Mouse (Mus musculus) frontal cortex, adult 2 months (tissue): ENCODE measurements around the gene Themis2. TPM values are rescaled to one million over a fixed set of nuclear protein-coding genes. Genes with fewer than 3 reads are reported as not detected.

Source experiments
- DNase-seq, 2 experiments: peaks; one replicate each; pipeline ENCODE4 v3.0.0; 2022; ENCODE audit warnings: low spot score in 1 of 2; ENCODE audit errors: extremely low spot score in 1 of 2
- polyA plus RNA-seq: library from polyadenylated mRNA; depleted of rRNA; stranded (reverse); fragments of >200 nt; gene quantifications from 2 replicates; pipeline ENCODE4 v1.2.3, GENCODE M21; 2012; rRNA removed

The Themis2 gene
- polyA plus RNA-seq, result 1.1 and 1.2 TPM in 2 replicates

DNA sequence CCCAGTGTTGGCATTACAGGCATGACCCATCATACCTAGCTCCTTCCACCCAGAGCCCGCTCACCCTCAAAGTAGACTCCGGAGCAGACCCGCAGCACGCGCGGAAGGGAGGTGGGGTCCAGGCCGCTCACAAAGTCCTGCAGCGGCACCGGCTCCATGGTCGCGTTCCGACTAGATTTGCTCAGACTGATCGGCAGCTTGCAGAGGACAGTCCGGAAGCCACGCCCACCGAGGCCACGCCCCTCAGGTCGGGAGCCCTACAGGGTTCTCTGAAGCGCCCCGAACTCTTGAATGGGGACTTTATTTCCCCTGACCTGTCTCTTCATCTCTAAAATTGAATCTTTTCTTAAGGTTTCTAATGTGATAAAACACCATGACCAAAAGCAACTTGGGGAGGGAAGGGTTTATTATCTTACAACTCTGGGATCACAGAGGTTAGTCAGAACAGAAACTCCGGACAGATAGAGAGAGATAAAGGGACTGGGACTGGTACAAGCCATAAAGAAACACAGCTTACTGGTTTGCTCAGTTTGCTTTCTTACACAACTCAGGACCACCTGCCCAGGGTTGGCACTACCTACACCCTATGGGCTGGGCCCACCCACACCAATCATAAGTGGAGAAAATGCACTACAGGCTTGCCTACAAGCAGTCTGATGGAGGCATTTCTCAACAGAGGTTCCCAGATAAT is at the start of gene Themis2:
TSS of gene Themis2 (minus strand) at position 192 of the 691 bp plus-strand sequence.
- no peak for DNase-seq

DNA sequence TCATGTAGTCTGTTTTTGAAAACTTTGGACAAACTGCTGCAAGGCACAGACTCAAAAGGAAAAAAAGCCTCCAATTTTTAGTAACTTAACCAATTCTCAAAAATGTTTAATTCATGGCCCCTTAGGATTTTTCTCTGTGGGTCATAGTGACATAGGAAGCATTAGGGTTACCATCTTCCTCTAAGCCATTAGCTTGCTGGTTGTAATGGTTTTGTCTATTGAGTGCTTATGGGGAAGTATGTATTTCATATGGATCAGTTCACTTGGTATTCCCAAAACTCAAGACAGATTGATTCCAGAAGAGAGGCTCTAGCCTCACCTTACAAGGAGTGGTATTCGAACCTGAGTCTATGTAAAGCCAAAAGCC is 47.5 kb upstream of the Themis2 start:
- DNase-seq, result no peak

DNA sequence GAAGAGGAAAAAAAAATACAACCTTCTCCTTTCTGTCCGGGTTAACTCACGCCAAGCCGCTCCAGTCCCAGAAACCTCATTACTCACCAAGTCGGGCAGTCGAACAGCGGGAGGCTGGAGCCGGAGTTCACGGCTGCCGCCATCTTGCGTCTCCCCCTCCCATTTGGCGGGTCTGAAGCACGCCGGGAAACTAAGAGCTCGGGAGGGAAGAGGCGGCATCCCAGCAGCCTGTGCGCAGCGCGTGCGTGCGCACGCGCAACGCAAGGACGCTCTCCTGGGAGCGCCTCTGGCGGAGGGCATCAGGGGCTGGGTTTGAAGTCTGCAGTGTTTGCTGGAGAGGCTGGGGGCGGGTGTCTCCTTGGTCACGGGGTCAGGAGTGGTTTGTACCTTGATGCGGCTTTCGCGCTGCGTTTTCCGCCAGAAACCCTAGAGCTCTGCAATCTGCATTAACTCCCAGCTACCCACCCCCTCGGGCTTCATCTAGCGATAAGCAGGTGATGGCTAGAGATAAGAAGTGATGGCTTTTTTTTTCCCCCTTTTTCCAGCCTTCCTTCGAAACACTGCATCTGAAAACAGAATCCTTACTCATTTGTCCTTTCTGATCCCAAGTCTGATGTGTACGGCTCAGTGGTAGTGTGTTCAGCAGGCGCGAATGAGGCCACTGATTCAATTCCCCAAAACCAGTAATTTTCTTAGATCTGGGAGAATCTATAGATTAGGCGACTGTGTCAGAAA is 47.0 kb upstream of the Themis2 start, which contains the start of gene Ppp1r8:
TSS of gene Ppp1r8 (minus strand) at position 200 of the 735 bp plus-strand sequence.
- DNase-seq, result peak; percentile 85 to 92

GRCm38 (mm10) chr4:132842281-132842906 is 46.2 kb upstream of the Themis2 start:
- DNase-seq, result peak in 1 of 2 experiments; percentile 20

DNA sequence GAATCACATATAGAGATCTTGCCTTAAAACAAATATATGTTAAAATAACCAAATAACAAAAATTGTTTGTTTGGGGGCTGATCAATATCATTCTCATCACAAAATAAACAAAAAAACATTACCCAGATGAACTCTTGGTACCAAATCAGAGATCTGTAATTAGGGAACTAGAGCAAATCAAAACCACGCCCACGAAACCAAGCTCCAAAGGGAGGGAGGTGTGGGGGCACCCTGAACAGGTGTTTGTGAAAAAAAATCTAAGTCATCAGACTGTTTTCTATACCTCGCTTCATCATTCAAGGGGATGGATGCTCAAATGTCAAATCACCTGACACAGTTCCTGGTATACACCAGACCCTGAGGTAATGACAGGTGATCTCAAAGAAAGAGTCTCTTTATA is 45.3 kb upstream of the Themis2 start:
- no peak for DNase-seq

DNA sequence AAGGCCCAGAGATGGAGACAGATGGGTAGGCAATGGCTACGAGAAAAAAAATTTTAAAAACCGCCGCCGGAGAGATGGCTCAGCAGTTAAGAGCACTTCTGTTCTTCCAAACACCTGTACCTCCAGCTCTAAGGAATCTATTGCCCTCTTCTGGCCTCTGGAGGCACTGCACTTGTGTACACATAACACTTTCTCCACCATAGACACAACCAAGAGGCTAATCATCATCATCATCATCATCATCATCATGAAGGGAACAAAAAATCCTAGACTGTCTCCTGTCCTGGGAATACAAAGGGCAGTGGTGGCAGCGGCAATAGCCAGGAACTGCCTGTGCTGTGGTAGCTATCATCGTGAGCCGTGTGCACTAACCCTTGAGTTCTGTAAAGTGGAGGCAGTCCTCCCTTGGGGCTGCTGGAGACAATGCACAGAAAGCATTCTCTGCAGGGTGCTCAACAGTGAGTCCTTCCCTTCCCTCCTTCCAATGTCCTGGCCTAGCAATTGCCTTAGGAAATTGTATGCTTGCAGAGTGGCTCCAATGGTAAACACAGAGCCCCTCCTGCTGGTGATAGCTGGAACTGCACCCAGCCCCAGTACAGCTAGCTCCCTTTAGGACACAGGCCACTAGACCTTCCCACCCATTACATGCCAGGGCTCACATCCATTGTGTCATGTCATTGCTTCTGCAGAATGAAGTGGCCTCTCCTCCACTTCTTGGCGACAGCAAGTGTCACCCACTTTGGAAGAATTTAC is 27.6 kb upstream of the Themis2 start:
- DNase-seq, result peak; percentile 38 to 81

- DNase-seq, result no peak
Measured at GRCm38 (mm10) chr4:132818442-132818841, 22.3 kb upstream of the Themis2 start.

DNA sequence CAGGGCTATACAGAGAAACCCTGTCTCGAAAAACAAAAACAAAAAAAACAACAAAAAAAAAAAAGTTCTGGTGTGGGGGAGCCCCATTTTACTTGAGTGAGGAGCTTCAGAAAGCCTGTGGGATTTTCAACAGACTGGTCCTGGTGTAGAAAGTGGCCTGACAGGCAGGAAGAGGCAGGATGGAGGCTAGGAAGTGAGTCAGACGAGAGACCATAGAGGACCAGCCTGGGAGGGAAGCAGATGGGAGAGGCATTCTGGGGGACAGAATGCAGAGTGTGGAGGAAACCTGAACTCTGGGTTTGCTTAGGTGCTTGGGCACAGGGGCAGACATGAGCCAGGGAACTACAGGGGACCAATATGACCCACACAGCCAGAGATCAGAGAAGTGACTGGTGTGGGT is 20.7 kb upstream of the Themis2 start:
- no peak for DNase-seq

DNA sequence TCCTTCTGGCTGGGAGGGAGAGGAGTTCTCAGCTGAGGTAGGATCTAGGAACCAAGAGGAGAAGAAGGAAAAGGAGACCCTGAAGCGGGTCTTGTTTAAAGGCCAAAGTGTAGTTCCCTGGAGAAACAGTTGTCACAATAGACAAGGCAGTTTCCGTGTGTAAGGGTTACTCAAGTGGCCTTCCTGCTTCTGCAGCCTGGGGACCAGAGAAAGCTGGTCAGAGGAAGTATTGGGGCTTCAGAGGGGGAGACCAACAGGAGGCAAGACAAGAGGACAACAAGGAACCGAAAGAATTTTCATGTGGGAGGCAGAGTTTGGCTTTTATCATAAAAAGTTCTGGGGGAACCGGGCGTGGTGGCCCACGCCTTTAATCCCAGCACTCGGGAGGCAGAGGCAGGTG is 20.2 kb upstream of the Themis2 start:
- DNase-seq, result no peak

DNA sequence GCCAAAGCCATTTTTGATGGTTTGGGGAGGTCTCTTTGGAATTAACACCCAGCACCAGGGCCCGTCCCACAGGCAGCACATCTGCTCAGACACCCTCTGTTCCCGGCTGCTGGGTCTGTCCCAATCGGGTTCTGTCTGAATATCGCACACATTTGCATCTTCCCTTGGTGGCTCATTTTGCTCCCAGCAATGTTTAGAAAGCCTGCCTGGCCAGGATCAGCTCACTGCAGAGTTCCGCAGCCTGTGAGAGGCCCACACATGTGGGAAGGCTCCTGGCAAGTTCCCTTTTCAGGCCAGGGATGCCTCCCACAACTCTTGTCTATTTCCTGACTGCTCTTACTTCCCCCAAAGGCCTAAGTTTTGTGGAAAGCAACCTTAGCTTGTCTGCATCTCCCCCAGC is 13.4 kb upstream of the Themis2 start:
- DNase-seq, result peak; percentile 67 to 79

DNA sequence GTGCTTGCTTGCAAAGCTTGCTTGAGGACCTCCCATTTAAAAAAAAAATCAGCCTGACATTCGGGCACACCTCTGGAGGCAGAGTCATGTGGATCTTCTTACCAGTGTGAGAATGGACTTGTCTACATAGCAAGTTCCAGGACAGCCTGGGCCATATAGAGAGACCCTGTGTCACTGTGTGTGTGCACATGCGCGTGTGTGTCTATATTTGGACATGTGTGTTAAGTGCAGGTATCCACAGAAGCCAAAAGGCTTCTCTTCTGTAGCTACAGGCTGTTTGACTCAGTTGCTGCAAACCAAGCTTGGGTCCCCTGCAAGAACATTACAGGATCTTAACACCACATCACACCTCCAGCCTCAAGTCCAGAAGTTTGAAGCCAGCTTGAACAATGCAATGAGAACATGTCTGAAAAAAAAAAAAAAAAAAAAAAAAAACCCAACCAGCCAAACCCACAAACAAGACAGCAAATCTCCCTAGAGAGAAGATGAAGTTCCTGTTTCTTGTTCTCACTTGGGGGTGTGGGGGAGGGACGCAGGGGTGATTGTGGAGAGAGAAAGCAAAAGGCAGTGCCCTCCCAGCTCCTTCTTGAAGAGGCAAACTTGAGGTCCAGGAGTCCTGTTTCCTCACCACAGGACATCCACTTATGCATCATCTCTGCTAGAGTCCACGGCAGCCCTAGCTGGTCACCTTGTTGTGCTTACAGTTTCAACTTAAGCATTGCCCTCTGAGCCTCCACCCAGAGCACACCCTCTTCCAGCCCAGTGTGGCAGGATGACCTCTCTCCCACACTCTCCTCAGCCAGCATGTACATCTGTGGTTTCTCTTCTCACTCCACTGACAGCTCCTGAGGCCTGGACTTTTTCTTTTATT is 11.8 kb upstream of the Themis2 start:
- DNase-seq, result no peak

DNA sequence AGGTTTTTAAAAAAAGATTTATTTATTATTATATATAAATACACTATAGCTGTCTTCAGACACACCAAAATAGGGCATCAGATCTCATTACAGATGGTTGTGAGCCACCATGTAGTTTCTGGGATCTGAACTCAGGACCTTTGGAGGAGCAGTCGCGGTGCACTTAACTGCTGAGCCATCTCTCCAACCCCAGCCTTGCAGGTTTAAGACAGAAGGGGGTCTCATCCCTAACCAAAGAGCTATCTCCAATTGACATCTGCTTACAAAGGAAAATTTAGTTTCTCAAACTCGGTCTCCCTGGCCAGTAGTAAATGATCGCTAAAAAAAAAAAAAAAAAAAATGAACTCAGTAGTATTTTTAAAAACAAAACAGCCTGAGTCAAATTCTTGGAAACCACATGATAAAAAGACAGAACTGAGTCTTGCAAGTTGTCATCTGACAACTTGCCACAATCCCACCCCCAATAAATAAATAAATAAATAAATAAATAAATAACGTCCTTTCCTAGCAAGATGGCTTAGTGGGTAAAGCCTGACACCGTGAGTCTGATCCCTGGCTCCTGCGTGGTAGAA is 10.5 kb upstream of the Themis2 start:
- no peak for DNase-seq

GRCm38 (mm10) chr4:132805599-132806197 is 9.5 kb upstream of the Themis2 start:
- DNase-seq, result no peak

- no peak for DNase-seq
Measured at GRCm38 (mm10) chr4:132805146-132805545, 9.0 kb upstream of the Themis2 start.

DNA sequence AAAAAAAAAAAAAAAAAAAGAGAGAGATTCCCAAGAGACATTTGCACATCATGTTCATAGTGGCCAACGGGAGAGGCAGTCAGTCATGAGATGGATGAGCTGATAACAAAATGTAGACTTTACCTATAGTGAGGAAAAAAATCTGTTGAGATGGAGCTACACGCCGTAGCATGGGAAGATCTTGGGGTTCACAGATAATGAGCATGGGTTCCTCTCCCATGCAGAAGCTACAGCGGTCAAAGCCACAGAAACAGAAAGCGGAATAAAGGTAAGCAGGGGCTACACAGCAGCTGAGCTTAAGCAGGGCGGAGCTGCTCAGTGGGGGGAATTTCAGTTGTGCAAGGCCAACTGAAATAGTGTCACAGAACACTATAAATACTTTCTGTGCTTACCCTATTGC is 8.1 kb upstream of the Themis2 start:
- DNase-seq, result no peak

DNA sequence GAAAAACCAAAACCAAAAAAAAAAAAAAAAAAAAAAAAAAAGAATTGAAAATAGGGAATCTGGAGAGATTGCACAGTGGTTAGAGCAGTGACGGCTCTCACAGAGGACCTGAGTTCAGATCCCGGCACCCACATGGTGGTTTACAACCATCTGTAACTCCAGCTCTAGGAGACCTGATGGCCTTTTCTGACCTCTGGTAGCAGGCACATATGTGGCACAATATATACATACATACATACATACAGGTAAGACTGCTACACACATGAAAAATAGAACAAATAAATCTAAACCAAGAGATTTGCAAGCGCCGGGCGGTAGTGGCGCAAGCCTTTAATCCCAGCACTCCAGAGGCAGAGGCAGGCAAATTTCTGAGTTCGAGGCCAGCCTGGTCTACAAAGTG is 7.7 kb upstream of the Themis2 start:
- DNase-seq, result no peak

DNA sequence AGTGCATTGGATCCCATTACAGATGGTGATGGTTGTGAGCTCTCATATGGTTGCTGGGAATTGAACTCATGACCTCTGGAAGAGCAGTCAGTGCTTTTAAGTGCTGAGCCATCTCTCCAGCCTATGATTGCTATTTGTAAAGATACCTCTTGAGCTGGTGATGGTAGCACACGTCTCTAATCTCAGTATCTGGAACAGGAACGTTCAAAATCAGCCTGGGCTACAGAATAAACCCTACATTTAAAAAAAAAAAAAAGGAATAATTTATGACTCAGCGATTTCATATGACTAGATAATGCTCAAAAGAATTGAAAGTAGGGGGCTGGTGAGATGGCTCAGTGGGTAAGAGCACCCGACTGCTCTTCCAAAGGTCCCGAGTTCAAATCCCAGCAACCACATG is 7.0 kb upstream of the Themis2 start:
- no peak for DNase-seq

DNA sequence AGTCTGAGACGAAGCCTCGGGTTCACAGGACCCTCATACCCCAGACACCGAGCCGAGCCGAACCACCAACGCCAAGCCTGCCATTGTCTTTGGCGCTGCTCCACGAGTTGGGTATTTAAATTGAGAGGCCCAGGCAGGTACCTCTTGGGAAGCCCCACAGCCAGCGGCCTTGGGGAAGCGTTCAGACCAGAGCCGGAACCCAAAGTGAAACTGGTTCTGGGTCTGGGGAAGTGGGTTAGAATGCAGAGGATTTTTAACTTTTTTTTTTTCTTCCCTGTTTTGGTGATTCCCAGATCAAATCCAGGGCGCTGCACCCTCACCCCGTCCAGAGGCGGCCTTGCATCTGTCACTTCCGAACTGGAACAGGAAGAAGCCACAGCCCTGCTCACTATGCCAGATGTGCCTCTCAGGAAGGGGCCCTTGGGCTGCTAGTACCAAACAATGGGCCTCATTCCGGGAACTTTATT is 6.0 kb upstream of the Themis2 start:
- no peak for DNase-seq
